Mouse (Mus musculus): ENCODE measurements around the gene Gan. TPM values are rescaled to one million over a fixed set of nuclear protein-coding genes. Genes with fewer than 3 reads are reported as not detected.

The Gan gene
- total and polyA plus RNA-seq, 2 experiments from 2014 or later = 0.60 to 4.0 TPM

- Histone ChIP-seq H3K9me3 (replicated peaks; ENCODE audit: control insufficient read depth, low read length) (no peaks in the 10 kb centered on the region), H3K4me3 (ENCODE audit: low read depth, low read length) (no peak overlapping the region), H3K36me3 (replicated peaks; ENCODE audit: control insufficient read depth, insufficient read depth, low read length) (peaks cover 9% of the 10 kb centered on the region), H3K4me1 (ENCODE audit: control insufficient read depth, insufficient read depth) (no peaks in the 10 kb centered on the region), H3K9ac (replicated peaks; ENCODE audit: low read depth, low read length) (no peak overlapping the region), H3K27me3 (ENCODE audit: control insufficient read depth, insufficient read depth, low read length) (no peaks in the 10 kb centered on the region), H3K27ac (ENCODE audit: low read depth) (no peak overlapping the region), H3K4me2 (ENCODE audit: low read depth, low read length) (no peak overlapping the region)
- DNase-seq (ENCODE audit: low spot score) = no peak
- 82% methylated on average over 12 of the region's 12 CpGs for WGBS
- TF ChIP-seq CTCF (IDR thresholded peaks at IDR 0.05; ENCODE audit: low read depth) = no peak
- TF ChIP-seq EP300 (IDR thresholded peaks at IDR 0.05; ENCODE audit: low read depth) = no peak
- ATAC-seq (ENCODE audit: insufficient read depth, low read depth) = no peak
Measured at GRCm38 (mm10) chr8:117209150-117209549, 51.2 kb downstream of the Gan start.

- Histone ChIP-seq H3K36me3 (replicated peaks; ENCODE audit: control insufficient read depth, insufficient read depth, low read length) (0 out of 2 replicates have a peak, but pooled peaks cover 6% of the 10 kb centered on the region), H3K9ac (replicated peaks; ENCODE audit: low read depth, low read length) (no peak overlapping the region), H3K4me3 (ENCODE audit: low read depth, low read length) (no peak overlapping the region), H3K4me2 (ENCODE audit: low read depth, low read length) (no peak overlapping the region), H3K27ac (ENCODE audit: low read depth) (no peak overlapping the region), H3K9me3 (replicated peaks; ENCODE audit: control insufficient read depth, low read length) (no peaks in the 10 kb centered on the region), H3K27me3 (ENCODE audit: control insufficient read depth, insufficient read depth, low read length) (no peaks in the 10 kb centered on the region), H3K4me1 (ENCODE audit: control insufficient read depth, insufficient read depth) (no peaks in the 10 kb centered on the region)
- ATAC-seq (ENCODE audit: insufficient read depth, low read depth) (no peak), DNase-seq (ENCODE audit: low spot score) (no peak)
- TF ChIP-seq EP300 (IDR thresholded peaks at IDR 0.05; ENCODE audit: low read depth) (no peak), CTCF (IDR thresholded peaks at IDR 0.05; ENCODE audit: low read depth) (no peak)
- WGBS = 70% methylated on average over 11 of the region's 11 CpGs
Measured at GRCm38 (mm10) chr8:117212100-117212499, 54.2 kb downstream of the Gan start.

- DNase-seq (ENCODE audit: low spot score) (no peak), ATAC-seq (ENCODE audit: insufficient read depth, low read depth) (no peak)
- TF ChIP-seq EP300 (IDR thresholded peaks at IDR 0.05; ENCODE audit: low read depth) (no peak), CTCF (IDR thresholded peaks at IDR 0.05; ENCODE audit: low read depth) (no peak)
- no peak overlapping the region for H3K4me2 ChIP-seq (ENCODE audit: low read depth, low read length)
- no peak overlapping the region for H3K9ac ChIP-seq (replicated peaks; ENCODE audit: low read depth, low read length)
- H3K36me3 ChIP-seq (replicated peaks; ENCODE audit: control insufficient read depth, insufficient read depth, low read length) = 0 out of 2 replicates have a peak, but pooled peaks cover 2% of the 10 kb centered on the region
- no peak overlapping the region for H3K27ac ChIP-seq (ENCODE audit: low read depth)
- no peaks in the 10 kb centered on the region for H3K4me1 ChIP-seq (ENCODE audit: control insufficient read depth, insufficient read depth)
- whole genome bisulfite sequencing = 77% methylated on average over 2 of the region's 2 CpGs
- H3K9me3 ChIP-seq (replicated peaks; ENCODE audit: control insufficient read depth, low read length) = no peaks in the 10 kb centered on the region
- H3K27me3 ChIP-seq (ENCODE audit: control insufficient read depth, insufficient read depth, low read length) = no peaks in the 10 kb centered on the region
- H3K4me3 ChIP-seq (ENCODE audit: low read depth, low read length) = no peak overlapping the region
Measured at GRCm38 (mm10) chr8:117217724-117218123, 59.8 kb downstream of the Gan start.

GRCm38 (mm10) chr8:117222396-117222795, 64.5 kb downstream of the Gan start:
- WGBS = 44% methylated on average over 6 of the region's 6 CpGs
- H3K4me1 ChIP-seq (ENCODE audit: control insufficient read depth, insufficient read depth) = no peaks in the 10 kb centered on the region
- no peak overlapping the region for H3K9ac ChIP-seq (replicated peaks; ENCODE audit: low read depth, low read length)
- ATAC-seq (ENCODE audit: insufficient read depth, low read depth) = no peak
- no peaks in the 10 kb centered on the region for H3K27me3 ChIP-seq (ENCODE audit: control insufficient read depth, insufficient read depth, low read length)
- DNase-seq (ENCODE audit: low spot score) = no peak
- no peak for TF ChIP-seq CTCF (IDR thresholded peaks at IDR 0.05; ENCODE audit: low read depth)
- no peak for TF ChIP-seq EP300 (IDR thresholded peaks at IDR 0.05; ENCODE audit: low read depth)
- no peaks in the 10 kb centered on the region for H3K9me3 ChIP-seq (replicated peaks; ENCODE audit: control insufficient read depth, low read length)
- no peak overlapping the region for H3K4me2 ChIP-seq (ENCODE audit: low read depth, low read length)
- H3K27ac ChIP-seq (ENCODE audit: low read depth) = no peak overlapping the region
- H3K4me3 ChIP-seq (ENCODE audit: low read depth, low read length) = no peak overlapping the region
- H3K36me3 ChIP-seq (replicated peaks; ENCODE audit: control insufficient read depth, insufficient read depth, low read length) = no peaks in the 10 kb centered on the region

- 7% methylated on average over 9 of the region's 9 CpGs for WGBS
- peak overlapping the region; percentile 29; the same call in 1 of the 2 replicates for H3K9ac ChIP-seq (replicated peaks; ENCODE audit: low read depth, low read length)
- TF ChIP-seq CTCF (IDR thresholded peaks at IDR 0.05; ENCODE audit: low read depth) = peak; percentile 97
- TF ChIP-seq EP300 (IDR thresholded peaks at IDR 0.05; ENCODE audit: low read depth) = no peak
- peak overlapping the region; percentile 28 for H3K4me3 ChIP-seq (ENCODE audit: low read depth, low read length)
- H3K27ac ChIP-seq (ENCODE audit: low read depth) = no peak overlapping the region
- H3K36me3 ChIP-seq (replicated peaks; ENCODE audit: control insufficient read depth, insufficient read depth, low read length) = no peaks in the 10 kb centered on the region
- H3K27me3 ChIP-seq (ENCODE audit: control insufficient read depth, insufficient read depth, low read length) = no peaks in the 10 kb centered on the region
- H3K4me2 ChIP-seq (ENCODE audit: low read depth, low read length) = peak overlapping the region; percentile 60
- no peaks in the 10 kb centered on the region for H3K9me3 ChIP-seq (replicated peaks; ENCODE audit: control insufficient read depth, low read length)
- no peaks in the 10 kb centered on the region for H3K4me1 ChIP-seq (ENCODE audit: control insufficient read depth, insufficient read depth)
- DNase-seq (ENCODE audit: low spot score) = peak; percentile 85
- ATAC-seq (ENCODE audit: insufficient read depth, low read depth) = peak; percentile 83
Measured at GRCm38 (mm10) chr8:117224630-117225029, 66.7 kb downstream of the Gan start.

- H3K27me3 ChIP-seq (ENCODE audit: control insufficient read depth, insufficient read depth, low read length) = no peaks in the 10 kb centered on the region
- H3K4me1 ChIP-seq (ENCODE audit: control insufficient read depth, insufficient read depth) = no peaks in the 10 kb centered on the region
- TF ChIP-seq EP300 (IDR thresholded peaks at IDR 0.05; ENCODE audit: low read depth) (no peak), CTCF (IDR thresholded peaks at IDR 0.05; ENCODE audit: low read depth) (no peak)
- H3K36me3 ChIP-seq (replicated peaks; ENCODE audit: control insufficient read depth, insufficient read depth, low read length) = no peaks in the 10 kb centered on the region
- DNase-seq (ENCODE audit: low spot score) = no peak
- H3K4me2 ChIP-seq (ENCODE audit: low read depth, low read length) = no peak overlapping the region
- H3K9me3 ChIP-seq (replicated peaks; ENCODE audit: control insufficient read depth, low read length) = no peaks in the 10 kb centered on the region
- WGBS = 83% methylated on average over 12 of the region's 12 CpGs
- H3K4me3 ChIP-seq (ENCODE audit: low read depth, low read length) = no peak overlapping the region
- no peak overlapping the region for H3K27ac ChIP-seq (ENCODE audit: low read depth)
- no peak overlapping the region for H3K9ac ChIP-seq (replicated peaks; ENCODE audit: low read depth, low read length)
- no peak for ATAC-seq (ENCODE audit: insufficient read depth, low read depth)
Measured at GRCm38 (mm10) chr8:117226306-117226705, 68.4 kb downstream of the Gan start.
